Mouse (Mus musculus): ENCODE results near the gene Mfap4.

The Mfap4 gene

GRCm38 (mm10) chr11:61518871-61519270 lies 33.6 kb downstream of the Mfap4 start:
- in situ Hi-C loops (cut with MboI): no loop called here

GRCm38 (mm10) chr11:61519484-61520107 lies 34.4 kb downstream of the Mfap4 start:
- in situ Hi-C loops (cut with MboI): no loop called here

- in situ Hi-C loops (cut with MboI): no loop called here
These were observed 41.6 kb downstream of the Mfap4 start for GRCm38 (mm10) chr11:61526872-61527271.

- in situ Hi-C loops (cut with MboI): no loop called here
These were observed 44.1 kb downstream of the Mfap4 start for GRCm38 (mm10) chr11:61529268-61529713.

- in situ Hi-C loops (cut with MboI): no loop called here
These were observed 47.6 kb downstream of the Mfap4 start for GRCm38 (mm10) chr11:61532820-61533219.

GRCm38 (mm10) chr11:61533571-61533970 lies 48.3 kb downstream of the Mfap4 start:
- in situ Hi-C loops (cut with MboI): no loop called here

- in situ Hi-C loops (cut with MboI): no loop called here
These were observed 50.3 kb downstream of the Mfap4 start for GRCm38 (mm10) chr11:61535530-61535929.

- in situ Hi-C loops (cut with MboI): no loop called here
These were observed 51.7 kb downstream of the Mfap4 start for GRCm38 (mm10) chr11:61536952-61537351.

- in situ Hi-C loops (cut with MboI): no loop called here
These were observed 52.1 kb downstream of the Mfap4 start for GRCm38 (mm10) chr11:61537362-61537761.
